Mouse (Mus musculus) spleen, postnatal 10 days (tissue): Measurements from ENCODE around the gene Pramel5.
"Not testable (repeated sequence)": the region's sequence is repeated elsewhere in the genome, so short reads cannot be mapped to it uniquely, and the experiment has no call there.

Source experiments
- DNase-seq, 2 experiments: peaks; one replicate each; pipeline ENCODE4 v3.0.0; 2021 to 2022; ENCODE audit warnings: low spot score in 2 of 2

The Pramel5 gene

DNA sequence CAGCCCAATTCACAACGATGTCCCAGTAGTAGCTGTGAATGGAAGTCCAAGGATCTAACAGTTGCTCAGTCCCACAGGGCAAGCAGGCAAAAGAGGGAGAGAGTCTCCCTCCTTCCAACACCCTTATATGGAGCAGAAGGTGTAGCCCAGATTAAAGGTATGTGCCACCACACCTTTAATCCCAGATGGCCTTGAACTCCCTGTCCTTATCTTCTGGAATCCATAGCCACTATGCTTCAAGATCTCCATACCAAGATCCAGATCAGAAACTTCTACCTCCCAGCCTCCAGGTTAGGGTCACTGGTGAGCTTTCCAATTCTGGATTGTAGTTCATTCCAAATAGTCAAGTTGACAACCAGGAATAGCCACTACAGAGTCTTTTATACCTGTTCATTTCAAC lies at the start of gene Pramel5:
Gene Pramel5, minus strand, starts transcription at position 101 of the 400 bp plus-strand sequence.
- not testable (repeated sequence) for DNase-seq

DNA sequence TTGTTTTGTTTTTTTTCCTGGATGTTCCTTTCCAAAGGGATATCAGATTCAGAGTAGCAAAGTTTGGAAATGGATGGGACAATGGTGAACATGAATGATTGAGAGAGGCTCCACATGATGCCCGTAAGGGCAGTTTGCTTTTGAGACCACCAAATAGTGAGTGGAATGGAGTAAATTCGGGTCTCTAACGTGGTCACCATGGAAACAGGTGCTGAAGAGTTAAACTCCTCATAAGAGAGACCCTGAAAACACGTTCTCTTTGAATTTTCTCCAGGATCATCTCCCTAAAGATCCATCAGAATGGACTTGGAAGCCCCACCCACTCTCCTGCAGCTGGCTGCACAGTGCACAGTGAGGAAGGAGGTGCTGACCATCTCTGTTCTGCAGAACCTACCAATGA lies 49.7 kb upstream of the Pramel5 start, which contains the start of gene Gm13128:
Gene Gm13128, plus strand, starts transcription at position 301 of the 400 bp plus-strand sequence.
- not testable (repeated sequence) for DNase-seq

DNA sequence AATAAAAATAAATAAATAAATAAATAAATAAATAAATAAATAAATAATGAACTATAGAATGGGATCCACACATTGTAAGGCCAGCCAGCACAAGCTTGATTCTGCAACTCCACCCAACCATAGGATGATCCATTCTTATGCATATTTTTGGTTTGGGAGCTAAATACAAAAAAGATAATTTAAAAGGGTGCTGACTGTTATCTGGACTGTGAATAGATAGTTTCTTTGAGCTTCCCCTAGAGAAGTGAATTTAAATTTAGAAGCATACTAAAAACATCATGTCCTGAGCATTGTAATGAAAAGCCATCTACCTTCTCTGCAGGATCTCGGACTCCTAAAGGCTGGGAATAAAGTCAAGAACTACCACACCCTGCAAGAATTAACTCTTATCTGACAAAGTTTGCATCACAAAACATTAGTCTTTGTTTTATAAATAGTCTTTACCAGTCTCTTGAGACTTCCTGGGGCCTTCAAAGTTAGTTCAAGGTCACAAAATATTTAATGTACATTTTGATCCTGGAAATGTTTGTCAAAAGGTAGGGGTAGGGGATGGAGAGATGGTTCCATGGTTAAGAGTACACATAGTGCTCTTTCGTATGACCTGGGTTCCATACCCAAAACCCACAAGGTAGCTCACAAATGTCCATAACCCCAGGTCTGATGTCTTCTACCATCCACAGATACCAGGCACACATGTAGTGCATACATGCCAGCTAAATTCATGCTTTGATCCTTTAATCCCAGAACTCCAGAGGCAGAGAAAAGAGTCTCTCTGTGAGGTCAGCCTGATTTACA lies 32.6 kb upstream of the Pramel5 start:
- DNase-seq: not testable (repeated sequence)

DNA sequence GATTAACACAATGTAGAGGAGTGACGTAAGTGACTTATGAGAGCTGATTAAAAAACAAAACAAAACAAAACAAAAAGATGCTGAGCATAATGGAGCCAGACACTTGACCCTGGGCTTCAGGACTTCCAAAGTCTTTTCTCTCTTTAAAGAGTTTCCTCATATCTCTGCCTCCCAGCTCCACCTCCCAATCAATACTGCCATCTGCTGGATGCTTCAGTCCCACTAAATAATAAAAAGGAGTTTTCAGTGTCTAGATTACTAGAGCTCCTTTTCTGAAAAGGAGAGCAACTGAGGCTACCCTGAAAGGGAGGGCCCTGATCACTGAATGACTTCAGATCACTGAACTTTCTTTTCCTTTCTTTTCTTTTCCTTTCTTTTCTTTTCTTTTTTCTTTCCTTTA lies 19.1 kb upstream of the Pramel5 start:
- not testable (repeated sequence) for DNase-seq

DNA sequence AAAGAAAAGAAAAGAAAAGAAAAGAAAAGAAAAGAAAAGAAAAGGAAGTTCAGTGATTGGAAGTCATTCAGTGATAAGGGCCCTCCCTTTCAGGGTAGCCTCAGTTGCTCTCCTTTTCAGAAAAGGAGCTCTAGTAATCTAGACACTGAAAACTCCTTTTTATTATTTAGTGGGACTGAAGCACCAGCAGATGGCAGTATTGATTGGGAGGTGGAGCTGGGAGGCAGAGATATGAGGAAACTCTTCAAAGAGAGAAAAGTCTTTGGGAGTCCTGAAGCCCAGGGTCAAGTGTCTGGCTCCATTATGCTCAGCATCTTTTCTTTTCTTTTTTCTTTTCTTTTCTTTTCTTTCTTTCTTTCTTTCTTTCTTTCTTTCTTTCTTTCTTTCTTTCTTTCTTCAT lies 25.5 kb downstream of the Pramel5 start:
- DNase-seq: not testable (repeated sequence)
